Mouse (Mus musculus): ENCODE measurements at regions not wholly inside any gene's neighbourhood (a gene's known extent, or its start where the extent isn't known, plus 50 kb on each side); places are given as distances from the start of the nearest gene placed in this dataset.
A peak's percentile ranks its signal among the peaks of the same experiment; 100 is the strongest.
"Not testable (repeated sequence)": the region's sequence is repeated elsewhere in the genome, so short reads cannot be mapped to it uniquely, and the experiment has no call there.

- not testable (repeated sequence) for DNase-seq (ENCODE audit: low spot score in 2 of 2)
These were observed 269.7 kb upstream of the Smim15 start for GRCm38 (mm10) chr13:107774499-107774898.

- DNase-seq (ENCODE audit: low spot score in 2 of 2): no peak
These were observed 277.0 kb upstream of the Smim15 start for GRCm38 (mm10) chr13:107767262-107767624.

- peak in 1 of 2 experiments; percentile 23 for DNase-seq (ENCODE audit: low spot score in 2 of 2)
These were observed 277.6 kb upstream of the Smim15 start for GRCm38 (mm10) chr13:107766397-107767261.

- DNase-seq (ENCODE audit: low spot score in 2 of 2): no peak
These were observed 280.3 kb upstream of the Smim15 start for GRCm38 (mm10) chr13:107763911-107764310.

GRCm38 (mm10) chr13:107760511-107760910 is 283.7 kb upstream of the Smim15 start:
- DNase-seq (ENCODE audit: low spot score in 2 of 2): no peak

- DNase-seq (ENCODE audit: low spot score in 2 of 2): no peak
These were observed 285.7 kb upstream of the Smim15 start for GRCm38 (mm10) chr13:107758327-107759095.

- DNase-seq (ENCODE audit: low spot score in 2 of 2): no peak
These were observed 291.5 kb upstream of the Smim15 start for GRCm38 (mm10) chr13:107752745-107753144.

- no peak for DNase-seq (ENCODE audit: low spot score in 2 of 2)
These were observed 300.6 kb upstream of the Smim15 start for GRCm38 (mm10) chr13:107743464-107744218.

- DNase-seq (ENCODE audit: low spot score in 2 of 2): no peak
These were observed 307.7 kb upstream of the Smim15 start for GRCm38 (mm10) chr13:107736581-107736980.

GRCm38 (mm10) chr13:107734161-107734905 is 309.9 kb upstream of the Smim15 start:
- no peak for DNase-seq (ENCODE audit: low spot score in 2 of 2)

GRCm38 (mm10) chr13:107730976-107731375 is 313.3 kb upstream of the Smim15 start:
- no peak for DNase-seq (ENCODE audit: low spot score in 2 of 2)

- DNase-seq (ENCODE audit: low spot score in 2 of 2): no peak
These were observed 317.8 kb upstream of the Smim15 start for GRCm38 (mm10) chr13:107726491-107726890.

- no peak for DNase-seq (ENCODE audit: low spot score in 2 of 2)
These were observed 322.3 kb upstream of the Smim15 start for GRCm38 (mm10) chr13:107721901-107722300.

- DNase-seq (ENCODE audit: low spot score in 2 of 2): no peak
These were observed 323.2 kb upstream of the Smim15 start for GRCm38 (mm10) chr13:107720874-107721574.

- no peak for DNase-seq (ENCODE audit: low spot score in 2 of 2)
These were observed 325.1 kb upstream of the Smim15 start for GRCm38 (mm10) chr13:107718973-107719620.

- no peak for DNase-seq (ENCODE audit: low spot score in 2 of 2)
These were observed 328.6 kb upstream of the Smim15 start for GRCm38 (mm10) chr13:107715616-107716015.

- DNase-seq (ENCODE audit: low spot score in 2 of 2): no peak
These were observed 330.2 kb upstream of the Smim15 start for GRCm38 (mm10) chr13:107714001-107714400.

GRCm38 (mm10) chr13:107711341-107711994 is 332.8 kb upstream of the Smim15 start:
- DNase-seq (ENCODE audit: low spot score in 2 of 2): no peak

- no peak for DNase-seq (ENCODE audit: low spot score in 2 of 2)
These were observed 333.9 kb upstream of the Smim15 start for GRCm38 (mm10) chr13:107710368-107710767.

- DNase-seq (ENCODE audit: low spot score in 2 of 2): no peak
These were observed 334.4 kb upstream of the Smim15 start for GRCm38 (mm10) chr13:107709828-107710227.

All from frontal cortex, postnatal 10 days (tissue).